Mouse (Mus musculus) large intestine, adult 2 months (tissue): ENCODE data around the gene Zfyve19. TPM values are rescaled to one million over a fixed set of nuclear protein-coding genes. Genes with fewer than 3 reads are reported as not detected.

Source experiments
- DNase-seq: peaks from one replicate; pipeline ENCODE4 v3.0.0-alpha.2; 2012; ENCODE audit warnings: low read depth, low spot score
- WGBS: fragments of 180-500 bp; shearing (Covaris S2); methylation state at CpG from one replicate; pipeline ENCODE4 v1.1.7; 2018; 5-methylcytosine and 5-hydroxymethylcytosine counted together
- polyA plus RNA-seq: library from polyadenylated mRNA; depleted of rRNA; stranded (reverse); fragments of >200 nt; gene quantifications from 2 replicates; pipeline ENCODE4 v1.2.3, GENCODE M21; 2012; rRNA removed

Zfyve19 gene
- polyA plus RNA-seq: 45.2 and 62.6 TPM in 2 replicates

DNA sequence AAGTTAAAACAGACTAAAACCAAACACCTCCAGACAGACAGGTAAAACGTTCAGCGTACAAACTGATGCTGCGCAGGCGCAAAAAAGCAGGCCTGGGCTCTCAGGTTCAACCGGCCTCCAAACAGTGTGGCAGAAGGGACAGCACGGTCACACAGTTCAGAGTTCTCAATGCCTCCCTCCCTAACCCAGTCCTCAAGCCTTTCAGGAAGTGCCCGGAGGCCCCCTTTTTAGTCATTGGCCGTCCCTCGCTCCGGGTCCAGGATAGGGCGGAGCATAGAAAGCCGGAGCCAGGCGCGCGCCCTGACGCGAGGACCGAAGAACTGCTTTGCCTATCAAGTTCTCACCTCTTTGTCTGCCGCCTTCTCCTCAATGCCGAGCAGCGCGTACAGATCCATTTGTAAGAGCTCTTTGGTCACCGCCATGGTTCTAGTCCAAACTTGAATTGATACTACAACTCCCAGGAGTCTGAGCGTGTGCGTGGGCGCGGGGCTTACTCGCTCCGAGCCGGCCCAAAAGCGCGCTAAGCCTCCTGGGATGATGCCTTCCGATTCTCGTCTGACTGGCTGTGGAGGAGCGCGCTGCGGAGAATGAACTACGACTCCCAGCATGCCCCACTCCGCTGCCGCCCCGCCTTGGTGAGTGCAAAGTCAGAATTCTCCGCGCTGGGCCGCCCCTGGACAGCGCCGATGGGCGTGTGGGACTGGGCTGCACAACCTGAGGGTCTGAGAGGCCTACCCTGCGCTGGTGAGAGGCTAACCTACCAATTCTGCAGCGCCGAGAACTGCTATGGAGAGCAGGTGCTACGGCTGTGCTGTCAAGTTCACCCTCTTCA, at the start of gene Zfyve19, which contains the start of gene Dnajc17:
Zfyve19 (plus strand) TSS at position 274 of the 832 bp plus-strand sequence.
Dnajc17 (minus strand) TSS at position 452 of the 832 bp plus-strand sequence.
- peak; percentile 87 for DNase-seq
- WGBS: 1% methylated on average over 51 of the region's 51 CpGs

DNA sequence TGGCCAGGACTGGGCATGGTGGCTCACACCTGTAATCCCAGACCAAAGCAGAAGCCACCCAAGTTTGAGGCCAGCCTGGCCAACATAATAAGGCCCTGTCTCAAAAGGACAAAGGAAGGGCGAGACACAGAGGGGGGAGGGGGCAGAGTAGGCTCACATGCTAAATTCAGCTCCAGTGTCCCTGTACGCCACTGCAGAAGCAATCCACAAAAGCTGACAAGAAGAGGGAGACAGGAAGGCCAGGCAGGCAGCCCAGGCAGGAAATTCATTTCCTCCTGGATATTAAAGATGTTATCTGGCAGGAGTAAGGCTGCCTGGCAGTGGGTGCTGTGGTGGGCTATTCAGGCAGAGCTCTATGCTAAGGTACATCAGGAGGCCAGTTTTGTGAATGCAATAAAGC, 47.2 kb upstream of the Zfyve19 start:
- no peak for DNase-seq
- 66% methylated on average over 2 of the region's 2 CpGs for WGBS

DNA sequence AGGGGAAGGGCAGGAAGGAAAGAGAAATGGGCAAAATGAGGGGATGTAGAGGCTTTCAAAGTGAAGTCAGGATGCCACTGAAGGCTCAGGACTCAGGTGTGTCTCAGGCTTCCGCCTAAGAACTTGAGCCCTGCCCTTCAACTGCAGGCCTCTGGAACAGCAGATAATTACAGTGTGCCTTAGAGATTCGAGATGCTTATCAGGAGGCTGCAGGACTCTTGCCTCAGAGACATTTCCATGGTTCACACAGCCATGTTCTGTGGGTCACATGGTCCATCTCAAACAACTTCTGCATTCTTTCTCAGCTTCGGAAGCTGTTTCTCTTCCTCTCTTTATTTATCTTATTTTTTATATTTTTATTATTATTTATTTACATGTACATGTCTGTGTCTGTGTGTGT, 45.3 kb upstream of the Zfyve19 start:
- 40% methylated on average over 3 of the region's 3 CpGs for WGBS
- no peak for DNase-seq

DNA sequence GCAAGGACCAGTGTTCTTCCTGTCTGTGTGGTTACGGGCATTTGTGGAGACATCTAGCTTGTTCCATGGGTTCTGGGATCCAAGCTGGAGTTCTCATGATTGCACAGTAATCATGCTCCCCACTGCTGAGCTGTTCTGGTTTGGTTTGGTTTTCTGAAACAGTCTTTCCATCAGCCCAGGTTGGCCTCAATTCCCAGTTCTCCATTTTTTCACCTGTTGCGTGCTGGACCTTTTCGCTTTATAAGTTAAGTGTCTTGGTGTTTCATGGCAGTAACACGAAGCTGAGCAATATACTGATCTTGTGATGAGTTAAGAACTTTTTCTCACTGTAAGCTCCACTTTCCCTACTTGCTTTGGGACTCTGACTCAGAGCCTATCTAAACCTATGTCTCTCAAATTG, 44.4 kb upstream of the Zfyve19 start:
- 89% methylated on average over 4 of the region's 4 CpGs for WGBS
- DNase-seq: no peak

DNA sequence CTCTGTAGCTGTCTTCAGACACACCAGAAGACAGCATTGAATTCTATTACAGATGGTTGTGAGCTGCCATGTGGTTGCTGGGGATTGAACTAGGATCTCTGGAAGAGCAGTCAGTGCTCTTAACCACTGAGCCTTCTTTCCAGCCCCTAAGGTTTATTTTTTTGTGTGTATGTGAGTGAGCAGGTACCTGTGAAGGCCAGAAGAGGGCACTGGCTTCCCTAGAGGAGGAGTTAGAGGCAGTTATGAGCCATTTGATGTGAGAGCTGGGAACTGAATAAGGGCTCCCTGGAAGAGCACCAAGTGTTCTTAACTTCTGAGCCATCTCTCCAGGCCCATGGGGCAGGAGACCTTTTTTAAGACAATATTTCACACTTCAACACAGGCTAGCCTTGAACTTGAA, 43.0 kb upstream of the Zfyve19 start:
- no peak for DNase-seq

DNA sequence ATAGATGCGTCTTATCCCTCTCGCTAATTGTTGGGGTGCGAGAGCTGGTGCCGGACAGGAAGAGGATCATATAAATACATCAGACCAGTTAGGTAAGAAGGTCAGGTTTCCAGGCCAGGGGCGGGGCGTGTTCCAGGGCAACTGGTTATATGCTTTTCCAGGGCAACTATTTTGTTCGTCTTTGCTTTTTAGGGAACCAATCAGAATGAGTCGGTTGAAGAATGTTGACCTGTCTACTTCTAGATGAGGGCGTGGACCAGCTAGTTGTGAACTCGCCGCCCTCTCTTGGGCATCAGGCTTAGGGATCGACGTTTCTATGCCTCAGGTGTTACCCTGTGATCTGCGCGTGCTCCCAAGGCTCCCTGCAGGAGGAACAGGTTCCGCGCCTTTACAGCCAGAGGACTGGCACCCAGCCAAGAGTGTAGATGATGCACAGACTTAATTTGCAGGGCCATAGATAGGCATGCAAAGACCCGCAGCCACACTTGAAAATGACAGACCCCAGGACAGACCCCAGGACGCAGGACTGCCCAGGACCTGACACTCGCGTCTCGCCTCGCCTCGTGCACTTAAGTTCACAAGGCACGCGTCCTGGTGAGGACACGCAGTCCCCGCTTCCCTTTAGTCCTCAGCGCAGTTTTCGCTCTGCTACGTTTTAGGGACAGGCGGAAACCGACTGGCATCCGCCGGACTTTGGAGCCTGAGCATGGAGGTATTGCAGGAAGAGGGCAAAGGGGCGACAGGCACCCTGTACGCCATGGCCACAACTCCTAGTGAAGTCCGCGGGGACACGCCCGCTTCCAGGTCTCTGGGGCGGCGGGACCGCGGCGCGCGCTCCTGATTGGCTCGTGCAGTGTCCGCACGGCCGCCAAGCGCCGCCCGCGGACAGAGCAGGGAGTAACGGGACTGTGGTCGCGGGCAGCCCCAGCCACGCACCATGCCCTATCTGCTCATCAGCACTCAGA, 41.2 kb upstream of the Zfyve19 start, which contains the start of gene Gchfr:
Gchfr (plus strand) TSS at position 873 of the 965 bp plus-strand sequence.
- DNase-seq: peak; percentile 78
- WGBS: under 1% methylated on average over 60 of the region's 60 CpGs

DNA sequence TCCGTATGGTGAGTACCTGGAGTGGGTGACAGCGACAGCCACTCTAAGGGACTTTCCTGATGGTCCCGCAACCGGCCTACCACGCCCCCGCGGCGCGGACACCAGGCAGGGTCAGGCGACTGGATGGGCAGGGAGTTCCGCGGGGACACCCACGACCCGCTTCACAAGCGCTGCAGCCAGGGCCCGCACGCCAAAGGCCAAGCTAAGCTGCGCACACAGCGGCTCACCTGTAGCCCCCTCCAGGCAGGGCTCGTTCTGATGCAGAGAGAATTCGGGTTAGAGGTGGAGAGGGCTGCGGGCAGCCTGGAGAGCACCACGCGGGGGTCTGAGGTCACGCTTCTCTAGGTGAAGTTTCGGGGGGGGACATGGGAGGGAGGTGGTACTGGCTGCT, 40.6 kb upstream of the Zfyve19 start:
- no peak for DNase-seq
- 2% methylated on average over 26 of the region's 26 CpGs for WGBS

DNA sequence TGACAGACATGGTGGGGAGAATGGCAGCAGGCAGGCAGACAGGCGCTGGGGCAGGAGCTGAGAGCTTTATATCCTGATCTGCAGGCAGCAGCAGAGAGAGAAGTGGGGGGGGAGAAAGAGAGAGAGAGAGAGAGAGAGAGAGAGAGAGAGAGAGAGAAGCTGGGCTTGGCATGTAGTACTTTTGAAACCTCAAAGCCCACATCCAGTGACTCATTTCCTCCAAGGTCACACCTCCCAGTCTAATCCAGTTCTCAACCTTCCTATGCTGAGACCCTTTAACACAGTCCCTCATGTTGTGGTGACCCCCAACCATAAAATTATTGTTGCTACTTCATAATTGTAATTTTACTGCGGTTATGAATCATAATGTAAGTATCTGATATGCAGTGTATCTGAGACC, 38.1 kb upstream of the Zfyve19 start:
- WGBS: 86% methylated on average over 2 of the region's 2 CpGs

DNA sequence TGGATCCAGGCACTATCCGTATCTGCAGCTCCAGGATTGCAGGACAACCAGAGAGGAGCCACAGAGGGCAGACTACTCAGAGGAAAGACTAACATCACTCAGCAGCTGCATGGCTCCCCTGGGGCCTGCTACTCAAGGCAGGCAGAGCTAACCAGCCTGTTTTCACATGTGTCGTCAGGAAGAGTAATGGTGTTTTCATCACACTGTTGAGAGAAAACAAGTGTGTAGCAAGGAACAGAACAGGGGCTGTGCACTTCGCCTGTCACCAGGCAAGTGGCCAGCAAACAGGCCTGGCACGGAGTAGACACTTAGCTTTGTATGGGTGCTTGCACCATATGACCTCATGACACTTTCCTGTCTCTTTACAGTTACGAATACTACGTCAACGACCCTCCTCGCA, 36.8 kb upstream of the Zfyve19 start:
- no peak for DNase-seq
- 81% methylated on average over 8 of the region's 8 CpGs for WGBS

More for the DNA sequence above, 38.1 kb upstream of the Zfyve19 start:
- DNase-seq: no peak

DNA sequence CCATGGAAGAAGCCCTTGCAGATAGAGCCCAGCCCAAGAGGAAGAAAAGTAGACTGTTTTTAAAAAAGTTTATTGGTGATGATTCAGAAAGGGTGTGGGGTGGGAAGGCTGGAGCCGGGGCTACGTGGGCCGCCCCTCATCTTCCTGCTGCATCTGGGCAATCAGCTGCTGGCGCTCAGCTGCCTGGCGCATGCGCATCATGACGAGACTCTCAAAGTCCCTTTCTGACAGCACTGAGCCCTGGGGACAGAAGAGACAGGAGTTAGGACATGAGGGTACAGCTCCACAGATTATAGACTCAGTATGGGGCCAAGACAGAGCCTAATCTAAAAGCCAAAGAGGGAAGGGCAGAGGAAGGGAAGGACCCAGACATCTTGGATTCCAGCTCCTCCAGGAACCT, 36.0 kb upstream of the Zfyve19 start:
- 70% methylated on average over 7 of the region's 7 CpGs for WGBS
- DNase-seq: no peak

DNA sequence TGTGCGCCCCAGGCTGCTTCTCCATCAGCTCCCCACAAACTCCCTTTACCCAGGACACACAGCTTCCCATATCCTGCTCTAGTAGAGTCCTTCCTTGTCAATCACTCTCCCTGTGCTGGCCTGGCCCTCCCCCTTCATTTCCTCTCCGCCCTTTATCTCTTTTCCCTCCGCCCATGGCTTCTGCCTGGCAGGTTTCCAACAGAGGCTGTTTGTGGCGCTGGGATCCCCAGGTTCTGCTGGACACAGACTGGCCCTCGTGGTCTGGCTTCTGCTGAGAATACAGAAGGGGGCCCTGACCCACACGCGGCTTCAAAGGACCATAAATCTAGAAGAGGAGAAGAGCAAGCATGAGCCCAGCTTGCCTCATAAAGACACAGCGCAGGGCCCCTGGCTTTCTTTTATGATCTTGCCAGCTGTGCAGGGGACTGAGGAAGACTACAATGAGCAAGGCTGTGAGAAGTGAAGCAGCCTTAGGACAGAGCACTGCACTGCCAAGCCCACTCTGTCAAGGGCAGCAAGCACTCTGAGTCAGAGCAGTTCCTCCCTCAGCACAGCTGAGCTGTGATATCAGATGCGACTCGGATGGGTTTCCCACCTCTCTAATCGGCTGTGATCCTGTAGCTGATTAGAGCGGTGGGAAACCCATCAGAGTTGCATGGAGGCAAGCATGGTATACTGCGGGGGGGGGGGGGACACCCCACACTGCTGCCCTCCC, 35.4 kb upstream of the Zfyve19 start:
- DNase-seq: peak; percentile 38
- 16% methylated on average over 13 of the region's 13 CpGs for WGBS

DNA sequence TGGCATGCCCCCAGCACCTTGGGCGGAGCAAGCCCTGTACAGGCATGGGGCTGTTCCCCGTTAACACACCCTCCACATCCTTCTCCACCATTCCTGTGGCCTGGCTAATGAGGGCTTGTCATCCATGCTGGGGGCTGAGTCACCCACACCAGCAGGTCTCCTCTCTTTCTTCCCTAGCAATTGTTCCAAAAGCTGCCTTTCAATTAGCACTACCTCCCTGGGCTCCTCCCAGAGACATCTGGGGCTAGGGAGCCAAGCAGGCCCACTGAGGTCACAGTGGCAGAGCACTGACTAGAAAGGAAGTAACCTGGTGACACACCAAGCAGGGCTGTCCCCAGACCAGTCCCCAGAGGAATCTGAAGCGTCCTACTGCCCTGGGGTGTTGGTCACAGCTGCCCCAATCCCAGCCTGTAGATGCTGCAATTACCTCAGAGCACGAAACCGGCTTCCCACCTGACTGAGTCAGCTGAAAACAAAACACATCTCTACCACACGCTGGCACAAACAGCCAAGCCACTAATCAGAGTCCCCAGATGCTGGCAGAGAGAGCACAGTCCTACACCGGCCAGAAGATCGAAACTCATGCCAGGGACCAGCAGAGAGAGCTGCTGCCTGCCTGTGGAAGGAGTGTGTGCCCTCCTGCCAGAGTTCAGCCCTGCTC, 34.3 kb upstream of the Zfyve19 start, which contains the start of gene Gm14137:
Gm14137 (plus strand) TSS at position 519 of the 661 bp plus-strand sequence.
- 55% methylated on average over 8 of the region's 8 CpGs for WGBS
- no peak for DNase-seq

DNA sequence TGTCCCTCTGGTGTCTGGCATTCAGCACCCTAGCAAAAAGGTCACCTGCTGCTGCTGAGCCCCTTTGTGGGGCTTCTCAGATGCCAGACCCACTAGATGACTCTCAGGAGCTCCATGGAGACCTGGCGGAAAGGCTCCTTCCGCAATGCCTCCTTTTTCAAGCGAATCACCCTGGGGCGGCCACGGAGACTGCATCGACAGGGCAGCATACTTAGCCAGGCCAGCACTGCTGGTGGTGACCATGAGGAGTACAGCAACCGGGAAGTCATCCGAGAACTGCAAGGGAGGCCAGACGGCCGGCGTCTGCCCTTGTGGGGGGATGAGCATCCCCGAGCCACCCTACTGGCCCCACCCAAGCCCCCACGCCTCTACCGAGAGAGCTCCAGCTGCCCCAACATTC, 33.6 kb upstream of the Zfyve19 start:
- 87% methylated on average over 14 of the region's 14 CpGs for WGBS
- DNase-seq: no peak

DNA sequence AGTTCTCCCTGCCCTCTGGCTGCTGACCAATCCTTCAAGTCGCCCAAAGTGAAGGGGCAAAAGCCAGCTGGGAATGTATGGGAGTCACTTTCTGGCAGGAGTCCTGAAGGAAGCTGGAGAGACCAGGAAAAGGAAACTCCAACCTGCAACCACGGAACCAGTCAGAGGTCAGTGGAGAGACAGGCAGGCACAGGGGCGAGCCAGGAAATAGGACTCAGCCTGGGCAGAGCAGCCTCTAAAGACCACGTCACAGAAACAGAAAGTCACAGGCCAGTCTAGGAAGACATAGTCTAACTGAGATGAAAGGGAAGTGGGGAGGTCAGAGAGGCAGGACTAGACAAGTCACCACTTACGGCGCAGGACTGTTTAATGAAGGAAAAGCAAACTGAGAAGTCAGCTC, 32.8 kb upstream of the Zfyve19 start:
- WGBS: 33% methylated on average over 6 of the region's 6 CpGs
- DNase-seq: peak; percentile 39

DNA sequence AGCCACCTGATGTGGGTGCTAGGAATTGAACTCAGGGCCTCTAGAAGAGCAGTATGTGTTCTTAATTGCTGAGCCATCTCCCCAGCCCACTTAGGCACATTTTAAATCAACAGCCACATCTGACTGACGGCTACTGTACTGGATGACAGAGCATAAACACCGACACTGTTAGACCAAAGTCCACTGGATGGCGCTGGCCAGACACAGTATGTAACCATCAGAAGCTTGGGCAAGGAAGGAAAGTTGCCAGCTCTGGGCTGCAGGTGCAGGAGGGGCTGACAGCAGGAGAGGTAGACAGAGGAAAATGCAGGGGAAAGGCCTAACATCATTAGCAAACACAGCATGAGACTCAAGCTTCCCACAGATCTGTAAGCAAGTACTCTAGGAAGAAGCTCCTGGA, 31.7 kb upstream of the Zfyve19 start:
- no peak for DNase-seq
- WGBS: 32% methylated on average over 3 of the region's 3 CpGs

DNA sequence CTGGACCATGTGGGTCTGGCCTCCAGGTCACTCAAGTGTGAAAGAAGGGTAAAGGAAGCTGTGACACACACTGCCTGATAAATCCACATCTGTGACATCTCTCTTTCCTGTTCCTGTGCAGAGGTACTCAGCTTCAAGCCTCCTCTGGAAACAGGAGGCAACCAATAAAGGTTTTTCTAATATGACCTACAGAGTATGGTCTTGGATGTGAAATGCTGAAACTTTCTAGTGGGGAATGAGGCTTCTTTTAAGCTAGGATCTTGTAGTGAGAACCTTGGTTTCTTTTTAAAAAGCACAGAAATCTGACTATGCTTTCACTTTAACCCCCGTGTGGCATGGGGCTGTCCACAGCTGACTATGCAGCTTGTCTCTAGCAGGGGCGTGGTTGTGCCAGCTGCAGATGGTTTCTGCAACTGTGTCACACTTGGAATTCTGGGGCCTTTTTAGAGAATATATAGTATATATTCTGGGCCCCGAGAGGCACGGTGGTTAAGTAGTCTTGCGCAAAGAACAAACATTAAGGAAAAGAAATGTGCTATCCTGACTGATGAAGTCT, 31.0 kb upstream of the Zfyve19 start:
- DNase-seq: no peak
- WGBS: 58% methylated on average over 5 of the region's 5 CpGs

DNA sequence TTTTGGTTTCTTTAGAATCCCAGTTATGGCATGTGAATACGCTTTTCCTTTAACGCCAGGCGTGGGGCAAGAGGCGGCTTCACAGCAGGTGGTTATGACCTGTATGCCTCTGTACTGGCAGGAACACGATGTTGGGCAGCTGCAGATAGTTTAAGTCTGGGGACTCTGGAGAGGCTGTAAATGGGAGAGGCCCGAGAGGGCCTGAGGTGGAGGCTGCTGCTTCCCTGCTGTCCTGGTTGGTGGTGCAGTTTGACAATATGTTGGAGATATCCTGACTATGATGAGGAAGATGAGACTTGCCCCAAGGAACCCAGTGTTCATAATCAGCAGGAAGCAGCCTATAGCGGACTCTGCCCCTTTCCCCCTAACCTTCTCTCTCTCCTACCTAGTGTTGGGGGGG, 25.5 kb upstream of the Zfyve19 start:
- DNase-seq: no peak
- WGBS: 85% methylated on average over 7 of the region's 7 CpGs

DNA sequence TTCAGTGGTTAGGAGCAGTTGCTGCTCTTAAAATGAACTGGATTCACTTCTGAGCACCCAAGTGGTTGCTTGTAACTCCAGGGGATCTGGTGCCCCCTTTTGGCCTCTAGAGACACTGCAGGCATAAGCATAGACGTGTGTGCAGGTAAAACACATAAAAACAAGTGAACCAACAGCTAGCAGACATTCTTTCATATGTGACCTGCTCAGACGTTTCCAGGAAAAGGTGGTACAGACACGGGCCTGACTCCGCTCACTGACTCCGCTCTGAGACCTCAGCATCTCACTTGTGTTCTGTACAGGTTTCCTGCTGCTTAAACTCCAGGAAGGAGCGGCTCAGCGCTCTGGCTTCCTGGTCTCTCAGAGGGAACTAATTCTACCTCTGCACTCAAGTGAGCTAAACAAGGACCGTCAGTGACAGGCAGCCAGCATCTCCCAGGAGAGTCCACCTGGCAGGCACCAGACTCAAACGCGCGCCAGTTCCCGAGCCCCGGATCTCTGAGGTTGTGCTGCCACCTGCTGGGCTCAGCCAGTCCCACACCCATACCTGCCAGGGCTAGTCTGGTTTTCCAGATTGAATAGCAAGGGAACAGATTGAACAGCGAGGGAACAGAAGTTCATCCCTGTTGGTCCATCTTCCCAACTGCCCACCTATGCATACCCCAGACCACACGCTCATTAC, 19.2 kb upstream of the Zfyve19 start:
- WGBS: 7% methylated on average over 15 of the region's 15 CpGs
- DNase-seq: no peak
